Mouse (Mus musculus): ENCODE results near the gene Ism1. TPM values are rescaled to one million over a fixed set of nuclear protein-coding genes. Genes with fewer than 3 reads are reported as not detected.
A peak's percentile ranks its signal among the peaks of the same experiment; 100 is the strongest.

Ism1 gene
- polyA plus RNA-seq, 1 experiment from 2014 or later: 0.79 TPM

DNA sequence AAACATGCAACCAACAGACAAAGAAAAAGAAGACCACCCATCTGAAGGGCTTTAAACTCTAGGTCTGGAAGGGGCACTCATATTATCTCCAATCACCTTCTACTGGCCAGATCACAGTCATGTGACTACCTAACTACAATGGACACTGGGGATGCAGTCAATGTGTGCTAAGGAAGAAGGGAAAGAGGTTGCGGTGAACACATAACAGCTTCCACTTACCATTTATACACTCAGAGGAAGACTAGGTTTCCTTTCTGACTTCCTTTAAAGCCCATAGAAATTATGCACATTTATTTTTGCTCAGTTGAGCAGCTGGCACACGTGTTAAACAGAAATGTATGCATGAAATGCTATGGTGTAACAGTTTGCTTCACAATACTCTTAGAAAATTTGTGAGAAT lies 5.6 kb upstream of the Ism1 start:
- peaks cover 10% of the 10 kb centered on the region for H3K4me1 ChIP-seq (ENCODE audit: control insufficient read depth, insufficient read depth, low read depth, low read length)
- no peaks in the 10 kb centered on the region for H3K9me3 ChIP-seq (ENCODE audit: control insufficient read depth, low read length)
- H3K4me3 ChIP-seq (ENCODE audit: low read length): no peak overlapping the region
- no peak overlapping the region for H3K4me2 ChIP-seq (ENCODE audit: low read length)
- H3K9ac ChIP-seq (ENCODE audit: low read depth, low read length): no peak overlapping the region
- H3K27ac ChIP-seq (ENCODE audit: low read depth, low read length): no peak overlapping the region
- 65% methylated on average over 2 of the region's 2 CpGs for WGBS
- H3K36me3 ChIP-seq (ENCODE audit: control insufficient read depth, insufficient read depth, low read length): no peaks in the 10 kb centered on the region
- H3K27me3 ChIP-seq (replicated peaks; ENCODE audit: control insufficient read depth, insufficient read depth, low read length): no peaks in the 10 kb centered on the region
- ATAC-seq: no peak

DNA sequence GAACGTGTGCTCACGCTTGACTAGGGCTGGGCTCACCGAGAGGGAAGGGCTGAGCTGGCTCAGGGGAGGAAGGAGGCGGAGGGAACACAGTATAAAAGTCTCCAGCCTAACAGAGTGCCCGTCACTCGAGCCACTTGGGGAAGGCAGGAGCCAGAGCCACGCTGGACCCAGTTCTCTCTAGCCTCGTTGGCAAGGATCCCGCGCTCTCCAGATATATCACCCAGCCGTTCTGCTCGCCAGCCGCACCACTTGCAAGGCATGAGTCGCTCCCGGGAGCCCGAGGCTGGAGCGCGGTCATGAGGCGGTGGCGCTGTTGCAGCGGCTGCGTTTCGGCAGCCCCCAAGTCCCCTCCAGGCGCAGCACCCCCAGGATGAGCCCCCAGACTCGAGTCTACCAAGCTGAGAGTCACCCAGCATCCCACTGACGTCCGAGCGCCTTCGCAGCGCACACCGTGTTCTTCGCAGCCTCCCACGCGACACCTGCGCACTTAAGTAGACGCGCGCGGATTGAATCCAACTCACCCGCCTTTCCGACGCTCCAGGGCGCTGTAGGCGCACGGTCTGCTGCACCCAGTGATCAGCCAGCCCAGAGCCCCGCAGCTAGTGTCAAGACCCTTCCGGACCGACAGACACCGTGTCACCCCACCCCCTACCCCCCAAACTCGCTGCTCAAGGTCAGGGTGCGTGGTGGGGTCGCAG lies 764 bp upstream of the Ism1 start:
- peak; percentile 81 for ATAC-seq
- H3K36me3 ChIP-seq (ENCODE audit: control insufficient read depth, insufficient read depth, low read length): no peaks in the 10 kb centered on the region
- peak overlapping the region; percentile 81 for H3K9ac ChIP-seq (ENCODE audit: low read depth, low read length)
- WGBS: under 1% methylated on average over 48 of the region's 52 CpGs
- peak overlapping the region; percentile 100 for H3K4me2 ChIP-seq (ENCODE audit: low read length)
- peaks cover 14% of the 10 kb centered on the region for H3K4me1 ChIP-seq (ENCODE audit: control insufficient read depth, insufficient read depth, low read depth, low read length)
- H3K27ac ChIP-seq (ENCODE audit: low read depth, low read length): peak overlapping the region; percentile 85; the same call in 1 of the 2 replicates
- H3K9me3 ChIP-seq (ENCODE audit: control insufficient read depth, low read length): no peaks in the 10 kb centered on the region
- H3K4me3 ChIP-seq (ENCODE audit: low read length): peak overlapping the region; percentile 63
- peaks cover 7% of the 10 kb centered on the region for H3K27me3 ChIP-seq (replicated peaks; ENCODE audit: control insufficient read depth, insufficient read depth, low read length)

DNA sequence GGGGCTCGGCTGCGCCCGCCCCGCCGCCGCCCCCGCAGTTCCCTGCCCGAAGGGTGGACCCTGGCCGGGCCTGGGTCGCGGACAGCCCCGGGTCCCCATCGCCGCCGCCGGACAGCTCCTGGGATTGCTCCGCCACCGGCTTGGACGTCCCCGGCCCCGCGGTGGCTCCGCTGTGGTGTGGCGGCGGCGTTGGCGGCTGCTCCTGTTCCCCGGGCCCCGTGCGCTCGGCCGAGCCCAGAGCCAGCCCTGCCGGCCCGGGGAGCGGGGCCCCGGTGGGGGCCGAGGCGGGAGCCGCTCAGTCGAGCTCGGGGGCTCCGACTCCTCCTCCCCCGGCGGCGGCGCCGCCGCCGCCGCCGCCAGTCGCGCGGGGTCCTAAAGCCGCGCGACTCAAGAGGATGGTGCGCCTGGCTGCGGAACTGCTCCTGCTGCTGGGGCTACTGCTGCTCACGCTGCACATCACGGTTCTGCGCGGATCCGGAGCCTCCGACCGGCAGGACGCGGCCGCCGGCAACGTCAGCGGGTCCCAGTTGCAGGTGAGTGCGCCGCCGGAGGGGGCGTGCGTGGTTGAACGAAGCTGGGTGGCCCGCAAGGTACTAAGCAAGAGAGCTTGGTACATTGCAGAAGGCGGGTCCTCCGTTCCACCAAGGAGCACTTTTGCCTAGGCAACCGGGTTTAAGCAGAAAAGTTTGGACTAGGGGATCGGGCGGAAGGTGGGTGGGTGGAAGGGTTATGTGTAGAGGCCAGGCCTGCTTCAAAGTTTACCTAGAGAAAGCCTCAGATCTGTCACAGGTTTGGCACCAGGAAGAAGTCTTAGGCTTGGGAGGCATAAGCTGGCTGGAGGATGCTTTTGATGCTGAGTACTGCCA lies 530 bp downstream of the Ism1 start:
- no peaks in the 10 kb centered on the region for H3K9me3 ChIP-seq (ENCODE audit: control insufficient read depth, low read length)
- peak overlapping the region; percentile 85 for H3K27ac ChIP-seq (ENCODE audit: low read depth, low read length)
- WGBS: under 1% methylated on average over 66 of the region's 84 CpGs
- H3K4me1 ChIP-seq (ENCODE audit: control insufficient read depth, insufficient read depth, low read depth, low read length): peaks cover 14% of the 10 kb centered on the region
- peak overlapping the region; percentile 63 for H3K4me3 ChIP-seq (ENCODE audit: low read length)
- ATAC-seq: peak; percentile 92
- H3K27me3 ChIP-seq (replicated peaks; ENCODE audit: control insufficient read depth, insufficient read depth, low read length): peaks cover 7% of the 10 kb centered on the region
- H3K4me2 ChIP-seq (ENCODE audit: low read length): peak overlapping the region; percentile 100
- peak overlapping the region; percentile 81 for H3K9ac ChIP-seq (ENCODE audit: low read depth, low read length)
- H3K36me3 ChIP-seq (ENCODE audit: control insufficient read depth, insufficient read depth, low read length): no peaks in the 10 kb centered on the region

DNA sequence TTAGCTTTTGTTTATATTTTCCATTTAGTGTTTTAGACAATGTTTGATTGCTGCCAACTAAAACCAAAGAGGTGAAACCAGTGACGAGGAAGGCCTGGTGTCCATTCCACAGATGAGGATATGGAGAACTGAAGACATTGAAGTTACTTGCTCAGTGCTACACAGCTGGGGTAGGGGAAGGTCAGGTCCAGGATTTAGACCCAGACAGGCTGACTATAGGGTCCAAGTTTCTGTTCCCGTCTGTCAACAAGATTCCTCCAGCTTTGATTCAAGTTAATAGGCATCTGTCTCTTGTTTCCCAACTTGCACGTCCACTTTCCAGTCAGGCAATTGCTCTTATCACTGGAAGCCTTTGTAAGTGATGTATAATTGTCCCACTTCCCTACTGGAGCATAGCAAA lies 4.6 kb downstream of the Ism1 start:
- H3K27ac ChIP-seq (ENCODE audit: low read depth, low read length): no peak overlapping the region
- H3K36me3 ChIP-seq (ENCODE audit: control insufficient read depth, insufficient read depth, low read length): no peaks in the 10 kb centered on the region
- H3K4me3 ChIP-seq (ENCODE audit: low read length): no peak overlapping the region
- H3K4me1 ChIP-seq (ENCODE audit: control insufficient read depth, insufficient read depth, low read depth, low read length): peaks cover 4% of the 10 kb centered on the region; the same call in 1 of the 2 replicates
- no peak for ATAC-seq
- no peak overlapping the region for H3K9ac ChIP-seq (ENCODE audit: low read depth, low read length)
- peaks cover 7% of the 10 kb centered on the region for H3K27me3 ChIP-seq (replicated peaks; ENCODE audit: control insufficient read depth, insufficient read depth, low read length)
- 87% methylated on average over 3 of the region's 3 CpGs for WGBS
- H3K4me2 ChIP-seq (ENCODE audit: low read length): no peak overlapping the region
- H3K9me3 ChIP-seq (ENCODE audit: control insufficient read depth, low read length): no peaks in the 10 kb centered on the region

DNA sequence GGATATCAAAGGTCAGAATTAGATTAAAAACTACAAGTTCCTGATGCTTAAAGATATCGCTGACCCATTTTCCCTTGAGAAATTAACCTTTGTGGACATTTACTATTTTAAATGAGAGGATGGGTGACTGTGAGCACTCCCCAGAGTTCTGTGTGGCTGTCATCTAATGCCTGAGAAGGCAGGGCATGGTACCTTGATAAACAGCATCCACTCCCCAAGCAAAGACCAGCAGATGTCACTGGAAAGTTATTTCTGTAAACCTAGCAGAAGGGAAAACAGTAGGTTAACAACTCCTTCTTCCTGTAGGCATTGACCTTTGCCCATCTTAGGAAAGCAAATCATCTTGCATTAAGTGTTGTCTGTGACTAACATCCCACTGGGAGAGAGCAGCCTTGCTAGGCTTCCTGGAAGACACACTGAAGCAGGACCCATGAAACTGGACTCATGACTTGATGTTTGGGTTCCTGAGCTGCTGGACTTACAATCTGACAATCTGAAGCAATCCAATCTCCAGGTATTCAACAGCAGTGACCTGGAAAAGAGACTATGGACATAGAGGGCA lies 11.5 kb downstream of the Ism1 start:
- no peak overlapping the region for H3K4me3 ChIP-seq (ENCODE audit: low read length)
- 97% methylated on average over 1 of the region's 1 CpGs for WGBS
- ATAC-seq: no peak
- no peaks in the 10 kb centered on the region for H3K27me3 ChIP-seq (replicated peaks; ENCODE audit: control insufficient read depth, insufficient read depth, low read length)
- no peaks in the 10 kb centered on the region for H3K9me3 ChIP-seq (ENCODE audit: control insufficient read depth, low read length)
- no peak overlapping the region for H3K4me2 ChIP-seq (ENCODE audit: low read length)
- no peaks in the 10 kb centered on the region for H3K36me3 ChIP-seq (ENCODE audit: control insufficient read depth, insufficient read depth, low read length)
- no peaks in the 10 kb centered on the region for H3K4me1 ChIP-seq (ENCODE audit: control insufficient read depth, insufficient read depth, low read depth, low read length)
- no peak overlapping the region for H3K9ac ChIP-seq (ENCODE audit: low read depth, low read length)
- no peak overlapping the region for H3K27ac ChIP-seq (ENCODE audit: low read depth, low read length)

DNA sequence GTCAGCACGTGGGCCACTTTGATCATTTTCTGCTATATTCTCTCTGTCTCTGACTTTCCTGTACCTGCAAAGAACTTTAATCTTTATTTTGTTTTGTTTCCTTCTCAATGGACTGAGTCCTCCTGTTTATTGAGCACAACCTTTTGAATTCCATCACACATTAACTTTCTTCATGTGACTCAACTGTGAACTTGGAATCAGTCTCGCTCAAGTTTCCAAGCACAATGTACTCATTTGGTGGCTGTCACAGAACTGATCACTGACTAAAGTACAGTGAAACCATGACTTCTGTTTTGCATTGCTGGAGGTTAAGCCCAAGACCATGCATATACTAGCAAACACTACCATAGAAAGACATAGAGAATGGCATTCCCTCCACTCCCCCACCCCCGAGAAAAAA lies 15.5 kb downstream of the Ism1 start:
- Histone ChIP-seq H3K27ac (ENCODE audit: low read depth, low read length) (no peak overlapping the region), H3K4me3 (ENCODE audit: low read length) (no peak overlapping the region), H3K36me3 (ENCODE audit: control insufficient read depth, insufficient read depth, low read length) (no peaks in the 10 kb centered on the region), H3K9ac (ENCODE audit: low read depth, low read length) (no peak overlapping the region), H3K4me2 (ENCODE audit: low read length) (no peak overlapping the region), H3K9me3 (ENCODE audit: control insufficient read depth, low read length) (no peaks in the 10 kb centered on the region), H3K27me3 (replicated peaks; ENCODE audit: control insufficient read depth, insufficient read depth, low read length) (no peaks in the 10 kb centered on the region), H3K4me1 (ENCODE audit: control insufficient read depth, insufficient read depth, low read depth, low read length) (no peaks in the 10 kb centered on the region)
- no peak for ATAC-seq
- WGBS: 94% methylated on average over 3 of the region's 3 CpGs

DNA sequence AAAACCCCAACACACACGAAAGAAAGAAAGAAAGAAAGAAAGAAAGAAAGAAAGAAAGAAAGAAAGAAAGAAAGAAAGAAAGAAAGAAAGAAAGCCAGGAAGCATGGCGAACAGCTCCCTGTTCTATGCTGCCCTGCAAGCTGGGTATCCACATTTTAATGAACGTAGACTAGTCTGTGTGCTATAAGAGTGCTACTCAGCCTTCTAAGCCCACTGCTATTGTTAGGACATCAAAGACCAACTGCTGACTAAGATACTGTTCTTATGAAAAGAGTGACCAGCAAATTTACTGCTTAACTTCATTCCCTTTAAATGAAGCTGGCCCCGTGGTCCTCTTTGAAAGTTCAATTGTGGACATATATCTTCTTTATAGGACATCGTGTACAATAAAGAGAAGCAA lies 16.7 kb downstream of the Ism1 start:
- no peaks in the 10 kb centered on the region for H3K9me3 ChIP-seq (ENCODE audit: control insufficient read depth, low read length)
- H3K36me3 ChIP-seq (ENCODE audit: control insufficient read depth, insufficient read depth, low read length): no peaks in the 10 kb centered on the region
- H3K9ac ChIP-seq (ENCODE audit: low read depth, low read length): no peak overlapping the region
- no peak for ATAC-seq
- H3K27me3 ChIP-seq (replicated peaks; ENCODE audit: control insufficient read depth, insufficient read depth, low read length): no peaks in the 10 kb centered on the region
- 63% methylated on average over 5 of the region's 5 CpGs for WGBS
- no peak overlapping the region for H3K4me2 ChIP-seq (ENCODE audit: low read length)
- H3K4me3 ChIP-seq (ENCODE audit: low read length): no peak overlapping the region
- H3K4me1 ChIP-seq (ENCODE audit: control insufficient read depth, insufficient read depth, low read depth, low read length): no peaks in the 10 kb centered on the region
- no peak overlapping the region for H3K27ac ChIP-seq (ENCODE audit: low read depth, low read length)

DNA sequence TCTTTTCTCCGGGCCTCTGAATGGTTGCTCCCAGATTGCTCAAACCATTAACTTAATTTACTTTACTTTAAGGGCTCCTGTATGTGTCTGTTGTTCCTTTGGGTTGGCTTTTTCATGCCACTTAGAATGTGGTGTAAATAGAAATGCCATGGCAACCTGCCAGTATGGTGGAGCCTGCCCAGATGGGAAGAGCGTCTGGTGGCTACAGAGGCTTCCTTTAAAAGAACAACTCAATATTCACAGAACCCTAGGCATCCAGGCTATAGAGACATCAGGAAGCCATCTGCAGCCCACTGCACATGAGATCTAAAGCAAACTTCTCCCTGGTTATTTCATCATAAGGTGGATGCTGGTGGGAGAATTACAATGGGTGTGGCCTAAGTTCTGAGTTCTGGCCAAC lies 18.6 kb downstream of the Ism1 start:
- no peak for ATAC-seq
- Histone ChIP-seq H3K36me3 (ENCODE audit: control insufficient read depth, insufficient read depth, low read length) (no peaks in the 10 kb centered on the region), H3K4me1 (ENCODE audit: control insufficient read depth, insufficient read depth, low read depth, low read length) (no peaks in the 10 kb centered on the region)

DNA sequence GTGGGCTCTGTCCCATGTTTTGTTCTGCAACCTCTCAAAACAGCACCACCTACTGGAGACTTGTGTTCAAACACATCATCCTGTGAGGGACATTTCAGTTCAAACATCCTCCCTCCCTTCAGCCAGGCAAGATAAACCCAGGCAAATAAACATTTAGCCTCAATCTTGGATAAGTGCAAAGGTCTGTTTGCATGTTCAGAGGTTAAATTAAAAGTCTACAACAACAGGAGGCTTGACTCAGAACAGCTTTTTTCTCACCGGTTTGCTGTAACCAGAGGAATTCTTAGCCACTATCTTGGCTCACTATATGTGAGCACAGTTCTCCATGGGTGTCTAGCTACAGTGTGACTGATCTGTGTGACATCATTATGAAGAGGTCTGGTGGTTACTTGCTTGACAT lies 22.6 kb downstream of the Ism1 start:
- Histone ChIP-seq H3K9ac (ENCODE audit: low read depth, low read length) (no peak overlapping the region), H3K4me1 (ENCODE audit: control insufficient read depth, insufficient read depth, low read depth, low read length) (no peaks in the 10 kb centered on the region), H3K27me3 (replicated peaks; ENCODE audit: control insufficient read depth, insufficient read depth, low read length) (no peaks in the 10 kb centered on the region), H3K4me2 (ENCODE audit: low read length) (no peak overlapping the region), H3K9me3 (ENCODE audit: control insufficient read depth, low read length) (no peaks in the 10 kb centered on the region), H3K27ac (ENCODE audit: low read depth, low read length) (no peak overlapping the region), H3K4me3 (ENCODE audit: low read length) (no peak overlapping the region), H3K36me3 (ENCODE audit: control insufficient read depth, insufficient read depth, low read length) (no peaks in the 10 kb centered on the region)
- whole genome bisulfite sequencing: 100% methylated on average over 1 of the region's 1 CpGs
- ATAC-seq: no peak

More for the DNA sequence above, 18.6 kb downstream of the Ism1 start:
- Histone ChIP-seq H3K27me3 (replicated peaks; ENCODE audit: control insufficient read depth, insufficient read depth, low read length) (no peaks in the 10 kb centered on the region), H3K27ac (ENCODE audit: low read depth, low read length) (no peak overlapping the region), H3K9me3 (ENCODE audit: control insufficient read depth, low read length) (no peaks in the 10 kb centered on the region), H3K9ac (ENCODE audit: low read depth, low read length) (no peak overlapping the region), H3K4me2 (ENCODE audit: low read length) (no peak overlapping the region), H3K4me3 (ENCODE audit: low read length) (no peak overlapping the region)
- 51% methylated on average over 2 of the region's 2 CpGs for WGBS

Data from hindbrain, embryonic 16.5 days (tissue).